Mouse (Mus musculus) MEL (cell line): Measurements from ENCODE around the gene Cwc22. TPM values are rescaled to one million over a fixed set of nuclear protein-coding genes. Genes with fewer than 3 reads are reported as not detected.

ENCODE experiments used
- DNase-seq: peaks from one replicate; pipeline ENCODE4 v3.0.0; 2011; ENCODE audit warnings: low read depth, low spot score
- H3K27ac ChIP-seq: 2 replicates; pipeline ENCODE4 v1.5.1; 2012; ENCODE audit warnings: low read depth, mild to moderate bottlenecking, control low read depth, low read length, moderate library complexity; ENCODE audit not compliant: control insufficient read depth
- H3K27me3 ChIP-seq, 2 experiments: fragments of 150-350 bp in 1 of 2; sonication (generic) in 1 of 2; 2 replicates each; pipeline ENCODE4 v1.6.1; 2012; ENCODE audit warnings: low read length in 2 of 2, mild to moderate bottlenecking in 2 of 2, improper control_type of control experiment in 1 of 2, moderate library complexity in 1 of 2; ENCODE audit not compliant: insufficient read depth in 2 of 2, control insufficient read depth in 1 of 2
- H3K36me3 ChIP-seq, 2 experiments: 2 replicates each; pipeline ENCODE4 v1.6.1; 2012 to 2014; ENCODE audit warnings: low read length in 2 of 2, improper control_type of control experiment in 1 of 2, inconsistent platforms in 1 of 2, mild to moderate bottlenecking in 1 of 2; ENCODE audit not compliant: insufficient read depth in 2 of 2, control insufficient read depth in 1 of 2
- H3K4me1 ChIP-seq, 2 experiments: fragments of 150-350 bp in 1 of 2; sonication (generic) in 1 of 2; 2 replicates each; pipeline ENCODE4 v1.6.1; 2012; ENCODE audit warnings: low read length in 2 of 2, improper control_type of control experiment in 1 of 2, mild to moderate bottlenecking in 1 of 2; ENCODE audit not compliant: insufficient read depth in 2 of 2, control insufficient read depth in 1 of 2
- H3K4me3 ChIP-seq, 2 experiments: fragments of 150-350 bp in 1 of 2; sonication (generic) in 1 of 2; 2 replicates each; pipeline ENCODE4 v1.5.1; 2012; ENCODE audit warnings: low read depth in 2 of 2, low read length in 2 of 2, mild to moderate bottlenecking in 2 of 2, moderate library complexity in 2 of 2, control low read depth in 1 of 2, improper control_type of control experiment in 1 of 2; ENCODE audit not compliant: control insufficient read depth in 1 of 2, insufficient read depth in 1 of 2
- H3K79me2 ChIP-seq: 2 replicates; pipeline ENCODE4 v1.6.1; 2012; ENCODE audit warnings: mild to moderate bottlenecking, low read length, moderate library complexity; ENCODE audit not compliant: control insufficient read depth, poor library complexity, insufficient read depth
- H3K9ac ChIP-seq: 2 replicates; pipeline ENCODE4 v1.6.1; 2012; ENCODE audit warnings: low read depth, mild to moderate bottlenecking, control low read depth, low read length, moderate library complexity; ENCODE audit not compliant: control insufficient read depth, poor library complexity, severe bottlenecking
- H3K9me3 ChIP-seq: fragments of 150-350 bp; sonication (generic); replicated peaks from 2 replicates; pipeline ENCODE4 v1.6.1; 2012; ENCODE audit warnings: mild to moderate bottlenecking, low read length, improper control_type of control experiment, moderate library complexity; ENCODE audit not compliant: insufficient read depth
- CHD2 ChIP-seq: IDR thresholded peaks from 2 replicates; pipeline ENCODE4 v1.6.1; 2011; ENCODE audit warnings: low read length, improper control_type of control experiment
- CTCF ChIP-seq, 3 experiments: IDR thresholded peaks in 2 of 3; conservative IDR thresholded peaks in 1 of 3; 2 replicates each; pipeline ENCODE4 v1.5.1; 2011 to 2012; ENCODE audit warnings: low read length in 3 of 3, low read depth in 2 of 3, mild to moderate bottlenecking in 2 of 3, improper control_type of control experiment in 1 of 3, inconsistent platforms in 1 of 3, mixed read lengths in 1 of 3, moderate library complexity in 1 of 3; ENCODE audit not compliant: control insufficient read depth in 1 of 3, insufficient read depth in 1 of 3, poor library complexity in 1 of 3, severe bottlenecking in 1 of 3
- E2F4 ChIP-seq: IDR thresholded peaks from 2 replicates; pipeline ENCODE4 v1.6.1; 2011; ENCODE audit warnings: low read depth, low read length, improper control_type of control experiment, borderline replicate concordance
- ETS1 ChIP-seq: IDR thresholded peaks from 2 replicates; pipeline ENCODE4 v1.6.1; 2012; ENCODE audit warnings: low read depth, mild to moderate bottlenecking, inconsistent platforms, low read length, improper control_type of control experiment, moderate library complexity
- GATA1 ChIP-seq: IDR thresholded peaks from 2 replicates; pipeline ENCODE4 v1.6.1; 2011; ENCODE audit warnings: low read depth, low read length, improper control_type of control experiment
- HCFC1 ChIP-seq: IDR thresholded peaks from 2 replicates; pipeline ENCODE4 v1.6.1; 2012; ENCODE audit warnings: low read depth, mild to moderate bottlenecking, inconsistent platforms, low read length, improper control_type of control experiment, moderate library complexity
- KAT2A ChIP-seq: conservative IDR thresholded peaks from 2 replicates; pipeline ENCODE4 v1.6.1; 2012; ENCODE audit warnings: low read depth, low read length, improper control_type of control experiment, inconsistent platforms
- MAZ ChIP-seq: IDR thresholded peaks from 2 replicates; pipeline ENCODE4 v1.6.1; 2012; ENCODE audit warnings: low read depth, mild to moderate bottlenecking, inconsistent platforms, low read length, improper control_type of control experiment
- MEF2A ChIP-seq: IDR thresholded peaks from 2 replicates; pipeline ENCODE4 v1.6.1; 2014; ENCODE audit warnings: low read depth, mild to moderate bottlenecking, inconsistent platforms, low read length, improper control_type of control experiment; ENCODE audit not compliant: poor library complexity, insufficient replicate concordance, severe bottlenecking; ENCODE audit errors: extremely low read depth
- MYC ChIP-seq: IDR thresholded peaks from 2 replicates; pipeline ENCODE4 v1.6.1; 2011; ENCODE audit warnings: low read depth, mild to moderate bottlenecking, low read length, improper control_type of control experiment, moderate library complexity
- NRF1 ChIP-seq: IDR thresholded peaks from 2 replicates; pipeline ENCODE4 v1.6.1; 2014; ENCODE audit warnings: low read depth, mild to moderate bottlenecking, inconsistent platforms, low read length, improper control_type of control experiment, moderate library complexity; ENCODE audit not compliant: poor library complexity, insufficient read depth, severe bottlenecking
- POLR2AphosphoS2 ChIP-seq: IDR thresholded peaks from 2 replicates; pipeline ENCODE4 v1.6.1; 2011; ENCODE audit warnings: low read length, improper control_type of control experiment
- RAD21 ChIP-seq: IDR thresholded peaks from 2 replicates; pipeline ENCODE4 v1.6.1; 2011; ENCODE audit warnings: mild to moderate bottlenecking, low read depth, low read length, improper control_type of control experiment
- SIN3A ChIP-seq: IDR thresholded peaks from 2 replicates; pipeline ENCODE4 v1.6.1; 2012; ENCODE audit warnings: low read length, improper control_type of control experiment, inconsistent platforms
- SMC3 ChIP-seq: IDR thresholded peaks from 2 replicates; pipeline ENCODE4 v1.6.1; 2011; ENCODE audit warnings: low read depth, low read length, improper control_type of control experiment
- TCF12 ChIP-seq: IDR thresholded peaks from 2 replicates; pipeline ENCODE4 v1.6.1; 2014; ENCODE audit warnings: low read depth, mild to moderate bottlenecking, inconsistent platforms, low read length, improper control_type of control experiment, moderate library complexity
- USF1 ChIP-seq: IDR thresholded peaks from 2 replicates; pipeline ENCODE4 v1.6.1; 2014; ENCODE audit warnings: low read depth, mild to moderate bottlenecking, inconsistent platforms, low read length, improper control_type of control experiment, moderate library complexity
- ZC3H11A ChIP-seq: IDR thresholded peaks from 2 replicates; pipeline ENCODE4 v1.6.1; 2012; ENCODE audit warnings: low read depth, mild to moderate bottlenecking, inconsistent platforms, low read length, improper control_type of control experiment
- ZMIZ1 ChIP-seq: IDR thresholded peaks from 2 replicates; pipeline ENCODE4 v1.6.1; 2012; ENCODE audit warnings: low read depth, mild to moderate bottlenecking, inconsistent platforms, low read length, improper control_type of control experiment, moderate library complexity
- polyA plus RNA-seq, 2 experiments: library from polyadenylated mRNA; stranded (reverse) in 1 of 2; unstranded in 1 of 2; fragments of >175 nt in 1 of 2; fragments of >200 nt in 1 of 2; gene quantifications; 2 replicates each; pipeline versions ENCODE4 v1.2.1 to v1.2.4; 2012; ENCODE audit warnings: low replicate concordance in 2 of 2, low read depth in 1 of 2; ENCODE audit not compliant: insufficient read length in 2 of 2, insufficient read depth in 1 of 2, missing spikeins in 1 of 2
- total RNA-seq: library from RNA; depleted of rRNA; stranded (reverse); fragments of 300-350 nt; gene quantifications from 2 replicates; pipeline ENCODE4 v1.2.3, GENCODE M21; 2012

The Cwc22 gene
- total and polyA plus RNA-seq, 3 experiments, result 54.0 to 72.7 TPM; not detected in 1

- H3K27ac ChIP-seq, result no peak overlapping the region
- DNase-seq, result no peak
- H3K79me2 ChIP-seq, result no peaks in the 10 kb centered on the region
- TF ChIP-seq POLR2AphosphoS2, result no peak
- TF ChIP-seq SIN3A, result no peak
- TF ChIP-seq TCF12, result no peak
- no peak for TF ChIP-seq GATA1
- TF ChIP-seq KAT2A, result no peak
- no peak for TF ChIP-seq RAD21
- TF ChIP-seq NRF1, result no peak
- TF ChIP-seq CHD2, result no peak
- no peak for TF ChIP-seq ZMIZ1
- no peak for TF ChIP-seq HCFC1
- TF ChIP-seq ZC3H11A, result no peak
- TF ChIP-seq E2F4, result no peak
- no peak for TF ChIP-seq MAZ
- no peak for TF ChIP-seq SMC3
- TF ChIP-seq CTCF (IDR thresholded peaks at IDR 0.05 in 2 of 3, conservative IDR thresholded peaks at IDR 0.05 in 1 of 3; ENCODE audit: control insufficient read depth in 1 of 3, insufficient read depth in 1 of 3, low read depth in 2 of 3, low read length in 3 of 3, poor library complexity in 1 of 3, severe bottlenecking in 1 of 3), result no peak
- no peak for TF ChIP-seq ETS1
- no peak for TF ChIP-seq MYC
- TF ChIP-seq USF1, result no peak
- no peaks in the 10 kb centered on the region for H3K9me3 ChIP-seq
- no peaks in the 10 kb centered on the region for H3K4me1 ChIP-seq
- H3K36me3 ChIP-seq, result no peaks in the 10 kb centered on the region
- no peaks in the 10 kb centered on the region for H3K27me3 ChIP-seq
- H3K9ac ChIP-seq, result no peak overlapping the region
- no peak overlapping the region for H3K4me3 ChIP-seq
Observed at GRCm38 (mm10) chr2:77974366-77974765, 28.2 kb upstream of the Cwc22 start.

GRCm38 (mm10) chr2:77973296-77973695 lies 27.1 kb upstream of the Cwc22 start:
- DNase-seq, result no peak
- no peaks in the 10 kb centered on the region for H3K79me2 ChIP-seq
- H3K9me3 ChIP-seq, result no peaks in the 10 kb centered on the region
- no peak overlapping the region for H3K9ac ChIP-seq
- H3K27me3 ChIP-seq, result no peaks in the 10 kb centered on the region
- no peak overlapping the region for H3K4me3 ChIP-seq
- no peaks in the 10 kb centered on the region for H3K4me1 ChIP-seq
- no peaks in the 10 kb centered on the region for H3K36me3 ChIP-seq
- TF ChIP-seq MEF2A (no peak), NRF1 (no peak)
- no peak overlapping the region for H3K27ac ChIP-seq
